Mouse (Mus musculus) gastrocnemius, adult 8-10 months (tissue): Measurements from ENCODE around the gene Akr1b10. TPM values are rescaled to one million over a fixed set of nuclear protein-coding genes. Genes with fewer than 3 reads are reported as not detected.
"Not testable (repeated sequence)": the region's sequence is repeated elsewhere in the genome, so short reads cannot be mapped to it uniquely, and the experiment has no call there.

Experiments
- DNase-seq, 2 experiments: peaks; one replicate each; pipeline ENCODE4 v3.0.0; 2022; ENCODE audit warnings: low spot score in 2 of 2
- total RNA-seq, 4 experiments: library from RNA; stranded (reverse); gene quantifications; 2 replicates each; pipeline ENCODE4 v1.2.4; 2022

Gene Akr1b10
- total RNA-seq = 10 to 100 TPM; 45.7 to 56.7 (median 53.0) TPM

- peak; percentile 74 to 83 for DNase-seq
Measured at GRCm38 (mm10) chr6:34384110-34384661, at the start of gene Akr1b10. TSS of gene Akr1b10 (plus strand) at chr6:34384218.

GRCm38 (mm10) chr6:34334673-34335072, 49.3 kb upstream of the Akr1b10 start:
- DNase-seq = no peak

GRCm38 (mm10) chr6:34337799-34338198, 46.2 kb upstream of the Akr1b10 start:
- DNase-seq = no peak

- DNase-seq = peak in 1 of 2 experiments; percentile 17
Measured at GRCm38 (mm10) chr6:34341991-34342390, 42.0 kb upstream of the Akr1b10 start.

- no peak for DNase-seq
Measured at GRCm38 (mm10) chr6:34342476-34342875, 41.5 kb upstream of the Akr1b10 start.

- DNase-seq = no peak
Measured at GRCm38 (mm10) chr6:34343426-34343825, 40.6 kb upstream of the Akr1b10 start.

- DNase-seq = no peak
Measured at GRCm38 (mm10) chr6:34344135-34344850, 39.7 kb upstream of the Akr1b10 start.

- DNase-seq = no peak
Measured at GRCm38 (mm10) chr6:34344935-34345334, 39.1 kb upstream of the Akr1b10 start.

- DNase-seq = peak; percentile 34 to 44
Measured at GRCm38 (mm10) chr6:34346096-34346898, 37.7 kb upstream of the Akr1b10 start.

- DNase-seq = no peak
Measured at GRCm38 (mm10) chr6:34350037-34350699, 33.9 kb upstream of the Akr1b10 start.

- not testable (repeated sequence) for DNase-seq
Measured at GRCm38 (mm10) chr6:34351481-34351880, 32.5 kb upstream of the Akr1b10 start.

GRCm38 (mm10) chr6:34352401-34352800, 31.6 kb upstream of the Akr1b10 start:
- DNase-seq = no peak

- DNase-seq = peak in 1 of 2 experiments; percentile 13
Measured at GRCm38 (mm10) chr6:34353658-34354353, 30.2 kb upstream of the Akr1b10 start, which contains the start of gene Akr1b8. TSS of gene Akr1b8 (plus strand) at chr6:34354119.

GRCm38 (mm10) chr6:34354354-34355348, 29.4 kb upstream of the Akr1b10 start:
- no peak for DNase-seq

- DNase-seq = no peak
Measured at GRCm38 (mm10) chr6:34355349-34355747, 28.7 kb upstream of the Akr1b10 start.

- DNase-seq = no peak
Measured at GRCm38 (mm10) chr6:34355841-34356240, 28.2 kb upstream of the Akr1b10 start.

GRCm38 (mm10) chr6:34364217-34365136, 19.5 kb upstream of the Akr1b10 start:
- no peak for DNase-seq

- DNase-seq = no peak
Measured at GRCm38 (mm10) chr6:34367998-34368397, 16.0 kb upstream of the Akr1b10 start.

- DNase-seq = no peak
Measured at GRCm38 (mm10) chr6:34370081-34370480, 13.9 kb upstream of the Akr1b10 start.
